Mouse (Mus musculus) bone marrow, adult 2 months (tissue): ENCODE data around the gene Jag1. TPM values are rescaled to one million over a fixed set of nuclear protein-coding genes. Genes with fewer than 3 reads are reported as not detected.
A peak's percentile ranks its signal among the peaks of the same experiment; 100 is the strongest.

ENCODE experiments used
- H3K27ac ChIP-seq: fragments of 200-500 bp; 2 replicates; pipeline ENCODE4 v1.5.1; 2012; ENCODE audit warnings: low read depth, mild to moderate bottlenecking, control low read depth, inconsistent platforms, low read length; ENCODE audit not compliant: control insufficient read depth, poor library complexity, insufficient read depth
- H3K4me1 ChIP-seq: fragments of 200-500 bp; 2 replicates; pipeline ENCODE4 v1.6.1; 2011; ENCODE audit warnings: low read length; ENCODE audit not compliant: control insufficient read depth, insufficient read depth
- H3K4me3 ChIP-seq: fragments of 200-500 bp; replicated peaks from 2 replicates; pipeline ENCODE3; 2011; ENCODE audit warnings: mild to moderate bottlenecking, low read depth, low read length, control low read depth; ENCODE audit not compliant: control insufficient read depth
- CTCF ChIP-seq: fragments of 200-500 bp; IDR thresholded peaks from 2 replicates; pipeline ENCODE4 v1.5.1; 2011; ENCODE audit warnings: low read length, control low read depth; ENCODE audit not compliant: control insufficient read depth, insufficient read depth
- POLR2A ChIP-seq: fragments of 200-500 bp; IDR thresholded peaks from 2 replicates; pipeline ENCODE4 v1.6.1; 2011; ENCODE audit warnings: low read depth, mild to moderate bottlenecking, control low read depth, low read length, borderline replicate concordance; ENCODE audit not compliant: control insufficient read depth
- WGBS: fragments of 180-500 bp; shearing (Covaris S2); methylation state at CpG from one replicate; pipeline ENCODE4 v1.1.7; 2018; 5-methylcytosine and 5-hydroxymethylcytosine counted together
- polyA plus RNA-seq: library from polyadenylated mRNA; stranded (reverse); fragments of >200 nt; gene quantifications from 2 replicates; pipeline ENCODE4 v1.2.4, GENCODE M21; 2011; ENCODE audit warnings: low replicate concordance; ENCODE audit not compliant: missing spikeins, insufficient read depth, insufficient read length

The Jag1 gene
- 2.3 and 3.9 TPM in 2 replicates for polyA plus RNA-seq

DNA sequence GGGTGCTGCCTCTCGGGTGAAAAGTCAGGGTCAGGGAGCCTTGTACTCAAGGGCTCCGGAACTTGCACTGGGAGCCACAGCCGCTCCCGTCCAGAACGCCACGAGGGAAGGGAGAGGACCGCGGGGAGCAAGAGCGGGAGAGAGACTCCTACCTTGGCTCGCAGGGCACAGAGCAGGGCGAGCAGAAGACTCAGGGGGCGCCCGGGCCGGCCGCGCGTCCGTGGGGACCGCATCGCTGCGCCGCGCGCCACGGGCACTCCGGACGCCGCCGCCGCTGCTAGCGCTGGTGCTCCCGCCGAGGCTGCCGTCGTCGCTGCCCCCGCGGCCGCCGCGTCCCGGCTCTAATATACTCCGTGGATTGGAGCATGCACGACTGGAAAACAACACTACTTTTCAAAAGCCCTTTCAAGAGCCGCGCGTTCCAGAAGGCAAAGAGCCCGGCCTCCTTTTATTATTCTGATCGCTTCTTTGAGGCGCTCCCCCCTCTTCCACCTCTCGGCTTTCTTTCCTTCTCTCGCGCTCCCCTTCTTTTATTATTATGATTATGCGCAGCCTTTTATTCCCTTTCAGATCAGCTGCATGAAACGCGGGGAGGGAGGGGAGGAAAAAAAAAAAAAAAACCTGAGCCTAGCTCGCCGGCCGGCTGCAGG is at the start of gene Jag1:
Gene Jag1, minus strand, starts transcription at position 620 of the 650 bp plus-strand sequence.
- Histone ChIP-seq H3K4me3 (peak within 1 kb of the TSS; percentile 66), H3K27ac (peak within 1 kb of the TSS; percentile 80), H3K4me1 (no peaks in the 10 kb centered on the region; the same call in 1 of the 2 replicates)
- no peak for TF ChIP-seq CTCF
- 1% methylated on average over 58 of the region's 59 CpGs for WGBS

- WGBS, result 95% methylated on average over 1 of the region's 1 CpGs
- TF ChIP-seq CTCF, result no peak
- TF ChIP-seq POLR2A, result no peak
- Histone ChIP-seq H3K4me3 (no peak overlapping the region), H3K4me1 (no peaks in the 10 kb centered on the region), H3K27ac (no peak overlapping the region)
These were observed 39.6 kb upstream of the Jag1 start for GRCm38 (mm10) chr2:137156018-137156417.

DNA sequence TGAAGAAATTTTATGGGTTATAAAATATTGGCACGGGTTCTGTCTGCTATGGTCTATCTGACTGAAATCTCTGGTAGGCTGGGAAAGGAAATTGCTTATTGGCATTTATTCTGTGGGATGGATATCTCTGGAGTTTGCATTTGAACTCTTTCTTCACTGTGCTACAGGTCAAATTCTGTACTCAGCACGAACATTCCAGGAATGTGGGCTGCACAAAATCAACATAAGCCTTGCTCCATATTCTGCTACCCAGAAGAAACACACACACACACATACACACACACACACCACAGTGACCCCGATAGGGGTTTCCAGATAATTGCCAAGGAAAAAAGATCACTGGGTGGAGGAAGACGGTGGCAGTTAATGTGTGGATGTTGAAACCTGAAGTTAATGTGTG is 37.4 kb upstream of the Jag1 start:
- WGBS, result 71% methylated on average over 4 of the region's 4 CpGs
- no peak for TF ChIP-seq POLR2A
- TF ChIP-seq CTCF, result no peak
- H3K4me3 ChIP-seq, result no peak overlapping the region
- no peaks in the 10 kb centered on the region for H3K4me1 ChIP-seq
- H3K27ac ChIP-seq, result no peak overlapping the region

DNA sequence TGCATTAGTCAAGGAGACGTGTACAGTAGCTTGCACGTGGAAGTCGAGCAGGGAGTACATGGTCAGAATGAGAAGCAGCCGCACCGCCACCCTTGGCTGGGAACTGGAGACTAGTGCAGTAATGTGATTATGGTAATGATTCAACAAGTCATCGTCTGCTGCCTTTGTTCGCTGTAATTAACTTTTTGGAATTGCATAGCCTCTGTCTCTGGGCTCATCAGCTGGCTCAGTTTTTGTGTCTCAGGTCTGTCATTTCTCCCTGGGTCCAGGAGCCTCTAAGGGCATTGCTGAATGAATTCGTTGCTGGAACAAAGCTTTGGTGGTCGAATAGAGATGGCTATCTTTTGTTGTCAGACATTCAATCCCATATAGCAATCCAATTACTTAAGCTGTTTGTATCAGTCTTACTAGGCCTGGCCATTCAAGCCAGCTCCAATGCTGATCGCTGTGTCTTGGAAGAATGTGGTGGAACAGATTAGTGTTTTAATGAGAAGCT is 36.8 kb upstream of the Jag1 start:
- 75% methylated on average over 10 of the region's 10 CpGs for WGBS

DNA sequence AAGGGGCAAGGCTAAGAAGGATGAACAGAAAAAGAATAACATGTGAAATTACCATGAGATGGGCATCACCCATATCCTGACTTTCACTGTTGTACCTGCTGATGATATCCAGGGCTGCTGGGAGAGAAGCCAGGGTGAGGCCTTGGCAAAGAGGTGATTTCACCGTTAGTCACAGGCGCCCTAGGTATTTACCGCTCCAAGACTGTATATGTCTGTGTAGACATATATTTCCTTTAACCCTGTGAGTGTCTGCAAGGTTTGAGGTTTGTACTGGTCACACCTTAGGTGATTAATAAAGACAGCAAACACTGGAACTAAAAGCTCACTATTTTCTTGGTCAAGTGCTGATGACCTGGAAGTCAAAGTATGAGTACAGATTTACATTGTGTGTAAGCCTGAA is 34.5 kb upstream of the Jag1 start:
- Histone ChIP-seq H3K4me1 (no peaks in the 10 kb centered on the region), H3K27ac (no peak overlapping the region), H3K4me3 (no peak overlapping the region)
- WGBS, result 82% methylated on average over 3 of the region's 3 CpGs
- TF ChIP-seq POLR2A (no peak), CTCF (no peak)

More for the DNA sequence above, 36.8 kb upstream of the Jag1 start:
- no peak overlapping the region for H3K27ac ChIP-seq
- H3K4me1 ChIP-seq, result no peaks in the 10 kb centered on the region
- H3K4me3 ChIP-seq, result no peak overlapping the region
- TF ChIP-seq POLR2A (no peak), CTCF (no peak)

DNA sequence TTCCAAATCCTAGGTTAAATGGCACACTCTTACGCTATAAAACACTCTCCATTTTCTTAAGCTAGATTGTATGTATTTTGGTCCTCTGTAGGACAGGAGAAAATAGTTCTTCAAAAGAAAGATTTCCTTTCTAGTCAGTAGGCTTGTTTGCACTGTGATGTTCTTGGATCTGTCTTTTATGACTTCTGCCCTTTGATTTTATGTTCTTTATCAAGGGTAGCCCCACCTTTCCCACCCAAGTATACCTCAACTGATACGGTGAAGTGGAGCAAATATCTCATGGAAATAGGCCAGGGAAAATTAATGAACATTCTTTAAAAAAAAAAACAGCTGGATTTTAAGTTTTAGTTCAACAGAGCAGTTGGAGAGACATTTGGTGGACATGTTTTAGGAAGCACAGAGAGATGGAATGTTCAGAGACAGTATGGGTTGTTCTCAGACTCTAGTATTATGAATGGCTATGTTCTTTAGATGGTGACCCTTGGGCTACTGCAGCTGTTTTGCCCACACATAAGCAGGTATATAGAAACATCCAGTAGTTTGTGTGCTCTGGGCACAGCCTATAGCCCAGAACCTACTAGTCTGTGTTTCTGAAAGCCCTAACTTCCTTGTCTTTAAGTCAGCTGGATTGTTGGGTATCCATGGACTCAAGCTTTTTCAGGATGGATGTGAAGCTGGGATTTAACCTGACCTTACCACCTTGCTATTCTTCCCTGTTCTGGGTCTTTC is 30.7 kb upstream of the Jag1 start:
- TF ChIP-seq CTCF (no peak), POLR2A (no peak)
- Histone ChIP-seq H3K27ac (no peak overlapping the region), H3K4me3 (no peak overlapping the region), H3K4me1 (no peaks in the 10 kb centered on the region)
- 74% methylated on average over 2 of the region's 2 CpGs for WGBS

DNA sequence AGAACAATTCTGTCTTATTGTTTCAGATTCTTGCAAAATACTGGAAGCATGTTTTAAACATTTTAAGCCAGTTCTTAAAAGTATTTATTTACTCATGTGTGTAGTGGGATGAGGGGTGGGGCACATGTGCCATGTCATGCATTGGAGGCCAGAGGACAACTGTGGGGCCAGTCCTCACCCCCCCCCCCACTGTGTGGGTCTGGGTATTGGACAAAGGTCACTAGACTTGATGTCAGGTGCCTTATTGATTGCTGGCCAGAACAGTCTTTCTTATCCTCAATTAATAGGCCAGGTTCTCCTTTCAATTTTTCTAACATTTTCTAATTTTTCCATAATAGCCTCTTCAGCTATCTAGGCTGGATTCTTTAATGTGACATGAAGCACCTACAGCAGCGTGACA is 21.6 kb upstream of the Jag1 start:
- 67% methylated on average over 1 of the region's 1 CpGs for WGBS
- Histone ChIP-seq H3K4me1 (no peaks in the 10 kb centered on the region), H3K27ac (no peak overlapping the region), H3K4me3 (no peak overlapping the region)
- TF ChIP-seq POLR2A (no peak), CTCF (no peak)

DNA sequence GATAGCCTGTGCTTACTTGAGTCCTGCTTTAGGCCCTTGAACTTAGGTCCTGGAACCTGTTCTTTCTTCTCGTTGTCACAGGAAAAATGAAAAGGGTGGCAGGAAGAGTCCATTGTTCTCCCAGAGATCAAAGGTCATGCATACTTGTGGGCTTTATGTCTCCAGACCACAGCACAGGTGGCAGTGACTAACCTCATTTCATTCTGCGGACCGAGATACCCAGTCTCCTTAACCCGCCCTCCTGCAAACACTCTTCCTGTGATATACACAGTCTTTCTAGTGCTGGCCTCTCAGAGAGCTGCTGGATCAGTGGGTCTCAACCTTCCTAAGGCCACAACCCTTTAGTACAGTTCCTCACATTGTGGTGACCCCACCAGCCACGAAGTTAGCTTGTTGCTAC is 17.6 kb upstream of the Jag1 start:
- Histone ChIP-seq H3K4me1 (no peaks in the 10 kb centered on the region), H3K4me3 (no peak overlapping the region), H3K27ac (no peak overlapping the region)
- TF ChIP-seq CTCF, result no peak
- no peak for TF ChIP-seq POLR2A
- WGBS, result 61% methylated on average over 5 of the region's 5 CpGs
